Mouse (Mus musculus) cerebellum, postnatal 36 days (tissue): ENCODE results near the gene Lrrc14b.

Experiments used
- DNase-seq, 2 experiments: peaks; one replicate each; pipeline ENCODE4 v3.0.0; 2021 to 2022; ENCODE audit warnings: mixed read lengths in 2 of 2

Lrrc14b gene

GRCm38 (mm10) chr13:74363859-74364235 is at the start of gene Lrrc14b:
Lrrc14b (minus strand) TSS chr13:74364005.
- DNase-seq: peak; percentile 13 to 23

GRCm38 (mm10) chr13:74399298-74399839 is 35.6 kb upstream of the Lrrc14b start, which contains the start of gene Ftl1-ps1:
Ftl1-ps1 (plus strand) TSS chr13:74399694.
- DNase-seq: no peak

- DNase-seq: no peak
Measured at GRCm38 (mm10) chr13:74391156-74391555, 27.4 kb upstream of the Lrrc14b start.

- peak; percentile 67 to 77 for DNase-seq
Measured at GRCm38 (mm10) chr13:74390371-74390990, 26.7 kb upstream of the Lrrc14b start, which contains the start of gene Zfp72. Zfp72 (minus strand) TSS chr13:74390836.

GRCm38 (mm10) chr13:74389730-74390129 is 25.9 kb upstream of the Lrrc14b start:
- DNase-seq: no peak

GRCm38 (mm10) chr13:74382289-74382688 is 18.5 kb upstream of the Lrrc14b start:
- no peak for DNase-seq

GRCm38 (mm10) chr13:74381533-74382276 is 17.9 kb upstream of the Lrrc14b start:
- DNase-seq: no peak

- peak in 1 of 2 experiments; percentile 10 for DNase-seq
Measured at GRCm38 (mm10) chr13:74363176-74363858, 488 bp downstream of the Lrrc14b start.

GRCm38 (mm10) chr13:74362218-74362617 is 1.6 kb downstream of the Lrrc14b start:
- DNase-seq: no peak

- no peak for DNase-seq
Measured at GRCm38 (mm10) chr13:74356491-74356890, 7.3 kb downstream of the Lrrc14b start.

GRCm38 (mm10) chr13:74350435-74350906 is 13.3 kb downstream of the Lrrc14b start:
- no peak for DNase-seq

- DNase-seq: peak; percentile 97
Measured at GRCm38 (mm10) chr13:74349566-74350434, 14.0 kb downstream of the Lrrc14b start, which contains the start of the genes Sdha and Ccdc127. Sdha (minus strand) TSS chr13:74350280. Ccdc127 (plus strand) TSS chr13:74350309.

GRCm38 (mm10) chr13:74341036-74341435 is 22.8 kb downstream of the Lrrc14b start:
- peak in 1 of 2 experiments; percentile 16 for DNase-seq

- no peak for DNase-seq
Measured at GRCm38 (mm10) chr13:74329321-74329720, 34.5 kb downstream of the Lrrc14b start.

GRCm38 (mm10) chr13:74317170-74317849 is 46.5 kb downstream of the Lrrc14b start, which contains the start of gene Pdcd6:
Pdcd6 (minus strand) TSS chr13:74317580.
- DNase-seq: peak; percentile 85 to 87

- DNase-seq: no peak
Measured at GRCm38 (mm10) chr13:74316789-74317169, 47.0 kb downstream of the Lrrc14b start.

GRCm38 (mm10) chr13:74316386-74316785 is 47.4 kb downstream of the Lrrc14b start:
- no peak for DNase-seq

GRCm38 (mm10) chr13:74314616-74315015 is 49.2 kb downstream of the Lrrc14b start:
- no peak for DNase-seq
